Mouse (Mus musculus) G1E (cell line): Measurements from ENCODE around the gene Tex26.

Experiments used
- CTCF ChIP-seq: IDR thresholded peaks from 2 replicates; pipeline ENCODE4 v1.5.1; 2012; ENCODE audit warnings: low read depth, low read length, inconsistent platforms, mixed read lengths
- GATA1 ChIP-seq: IDR thresholded peaks from 2 replicates; pipeline ENCODE4 v1.6.1; 2012; ENCODE audit warnings: borderline replicate concordance, low read length, inconsistent platforms, mixed read lengths
- GATA2 ChIP-seq: IDR thresholded peaks from 2 replicates; pipeline ENCODE4 v1.6.1; 2012; ENCODE audit warnings: low read depth, low read length, inconsistent platforms, borderline replicate concordance
- POLR2AphosphoS5 ChIP-seq: IDR thresholded peaks from 2 replicates; pipeline ENCODE4 v1.6.1; 2012; ENCODE audit warnings: low read depth, low read length, inconsistent platforms; ENCODE audit not compliant: insufficient replicate concordance

GRCm38 (mm10) chr5:149439531-149440179 lies at the start of gene Tex26:
- TF ChIP-seq GATA2 (no peak), GATA1 (no peak), CTCF (no peak), POLR2AphosphoS5 (no peak)
